Mouse (Mus musculus) right cerebral cortex, postnatal 14 days (tissue): ENCODE results near the gene Shf.
A peak's percentile ranks its signal among the peaks of the same experiment; 100 is the strongest.
"Not testable (repeated sequence)": the region's sequence is repeated elsewhere in the genome, so short reads cannot be mapped to it uniquely, and the experiment has no call there.

Source experiments
- DNase-seq: peaks from one replicate; pipeline ENCODE4 v3.0.0; 2022

The Shf gene

GRCm38 (mm10) chr2:122347257-122347656 lies 21.7 kb downstream of the Shf start:
- DNase-seq: no peak

- DNase-seq: not testable (repeated sequence)
Measured at GRCm38 (mm10) chr2:122346164-122346563, 22.8 kb downstream of the Shf start.

- DNase-seq: no peak
Measured at GRCm38 (mm10) chr2:122345106-122345893, 23.7 kb downstream of the Shf start.

- DNase-seq: no peak
Measured at GRCm38 (mm10) chr2:122337291-122337690, 31.7 kb downstream of the Shf start.

DNA sequence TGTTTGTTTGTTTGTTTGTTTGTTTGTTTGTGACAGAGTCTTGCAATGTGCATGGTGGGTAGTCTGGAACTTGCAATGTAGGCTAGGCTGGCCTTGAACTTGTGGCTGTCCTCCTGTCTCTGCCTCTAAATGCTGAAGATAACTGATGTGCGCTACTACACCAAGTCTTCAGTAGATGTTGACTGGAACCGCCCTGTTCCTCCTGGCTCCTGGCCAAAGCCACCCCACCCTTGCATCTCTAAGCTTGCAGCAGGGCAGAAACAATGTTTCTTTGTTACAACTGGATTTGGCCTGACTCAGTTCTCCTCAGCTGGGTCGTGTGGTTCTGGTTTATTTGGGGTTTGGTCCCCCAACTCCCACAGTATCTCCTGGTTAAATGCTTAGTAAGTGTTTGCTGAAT lies 34.8 kb downstream of the Shf start:
- DNase-seq: no peak

DNA sequence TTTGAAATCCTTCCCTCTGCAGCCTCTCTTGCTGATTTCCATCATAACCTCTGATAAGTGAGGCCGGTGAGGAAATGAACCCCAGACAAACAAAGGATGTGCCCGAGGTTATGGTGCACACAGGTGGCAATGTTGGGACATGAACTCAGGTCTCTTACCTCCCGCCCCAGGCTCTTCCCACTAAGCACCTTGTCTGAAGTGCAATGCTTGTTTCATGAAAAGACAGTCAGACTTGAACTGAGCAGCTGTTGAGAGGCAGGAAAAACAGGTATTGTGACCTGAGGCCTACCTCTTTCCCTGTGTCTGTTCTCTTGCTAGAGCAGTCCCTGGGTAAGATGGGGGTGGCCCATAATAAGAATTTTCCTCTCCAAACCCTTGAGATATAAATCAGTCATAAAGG lies 36.7 kb downstream of the Shf start:
- DNase-seq: no peak

DNA sequence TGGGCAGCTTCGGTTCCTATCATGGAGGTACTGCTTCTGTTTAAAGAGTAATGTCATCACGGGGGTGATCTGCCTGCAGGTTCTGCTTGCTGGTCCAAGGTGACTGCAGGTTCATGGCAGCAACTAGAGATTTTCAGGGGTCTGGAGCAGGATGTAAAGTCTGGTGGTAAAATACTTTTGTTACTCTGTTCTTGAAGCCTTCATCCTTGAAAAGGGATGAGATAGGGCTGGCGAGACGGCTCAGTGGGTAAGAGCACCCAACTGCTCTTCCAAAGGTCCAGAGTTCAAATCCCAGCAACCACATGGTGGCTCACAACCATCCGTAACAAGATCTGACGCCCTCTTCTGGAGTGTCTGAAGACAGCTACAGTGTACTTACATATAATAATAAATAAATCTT lies 38.6 kb downstream of the Shf start:
- DNase-seq: not testable (repeated sequence)

DNA sequence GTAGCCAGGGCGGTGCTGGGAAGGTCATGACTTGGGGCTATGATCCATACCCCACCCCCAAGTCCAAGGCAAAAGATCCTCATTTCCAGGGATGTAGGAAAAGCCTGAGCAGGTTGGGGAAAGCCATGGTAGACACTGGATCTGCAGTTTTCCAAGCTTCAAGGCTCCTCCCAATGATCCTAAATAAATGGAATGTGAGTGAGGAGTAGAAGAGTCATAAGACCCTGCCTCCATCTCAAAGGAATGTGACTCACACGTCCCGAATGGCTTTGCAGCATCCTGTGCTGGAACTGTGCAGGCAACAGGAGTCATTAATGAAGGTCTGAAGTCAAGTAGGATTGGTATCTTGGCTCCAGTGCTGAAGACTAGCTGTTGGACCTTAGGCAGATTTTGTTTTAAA lies 41.0 kb downstream of the Shf start:
- no peak for DNase-seq

DNA sequence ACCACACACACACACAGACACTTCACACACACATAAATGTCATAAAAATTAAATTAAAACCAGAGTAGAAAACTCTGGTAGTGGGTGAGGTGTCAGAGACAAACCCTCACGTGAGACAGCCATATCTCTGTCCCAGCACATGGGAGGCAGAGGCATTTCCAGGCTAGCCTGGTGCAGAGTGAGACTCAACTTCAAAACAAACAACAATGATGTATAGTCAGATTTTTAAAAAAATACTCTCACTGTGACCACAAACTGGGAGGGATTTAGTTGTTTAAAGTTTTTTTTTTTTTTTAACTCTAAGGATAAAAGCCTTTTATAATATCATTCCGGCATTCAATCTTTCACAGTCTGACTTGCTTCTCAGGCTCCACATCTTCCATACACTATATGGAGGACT lies 43.6 kb downstream of the Shf start:
- no peak for DNase-seq

GRCm38 (mm10) chr2:122324586-122324985 lies 44.4 kb downstream of the Shf start:
- no peak for DNase-seq

- no peak for DNase-seq
Measured at GRCm38 (mm10) chr2:122323960-122324359, 45.0 kb downstream of the Shf start.

GRCm38 (mm10) chr2:122317384-122317783 lies 51.6 kb downstream of the Shf start:
- DNase-seq: no peak

- no peak for DNase-seq
Measured at GRCm38 (mm10) chr2:122315372-122315771, 53.6 kb downstream of the Shf start, which contains the start of gene Duox1. TSS of gene Duox1 (plus strand) at chr2:122315672.

- no peak for DNase-seq
Measured at GRCm38 (mm10) chr2:122313536-122313935, 55.4 kb downstream of the Shf start, which contains the start of gene Duoxa1. TSS of gene Duoxa1 (minus strand) at chr2:122313730.

- peak; percentile 77 for DNase-seq
Measured at GRCm38 (mm10) chr2:122312722-122313417, 56.1 kb downstream of the Shf start.

- DNase-seq: no peak
Measured at GRCm38 (mm10) chr2:122311561-122311960, 57.4 kb downstream of the Shf start.

DNA sequence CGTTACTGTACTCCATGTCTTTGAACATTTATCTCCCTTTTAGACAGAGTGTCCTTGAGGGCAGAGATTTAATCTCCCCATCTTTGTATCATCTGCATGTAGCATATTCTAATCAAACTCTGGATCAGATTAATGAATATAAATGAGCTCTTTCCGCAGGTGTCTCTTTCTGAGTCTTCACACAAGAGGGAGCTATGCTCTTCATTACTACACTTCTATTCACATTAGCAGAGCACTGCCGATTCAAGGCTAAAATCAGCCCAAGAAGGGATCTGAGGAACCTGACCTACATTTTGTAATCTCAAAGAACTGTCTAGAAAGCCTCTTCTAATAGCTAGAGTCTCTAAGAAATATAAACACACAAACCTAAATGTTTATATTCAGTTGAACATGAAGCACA lies 59.3 kb downstream of the Shf start:
- DNase-seq: no peak

GRCm38 (mm10) chr2:122306184-122306583 lies 62.8 kb downstream of the Shf start:
- DNase-seq: no peak

DNA sequence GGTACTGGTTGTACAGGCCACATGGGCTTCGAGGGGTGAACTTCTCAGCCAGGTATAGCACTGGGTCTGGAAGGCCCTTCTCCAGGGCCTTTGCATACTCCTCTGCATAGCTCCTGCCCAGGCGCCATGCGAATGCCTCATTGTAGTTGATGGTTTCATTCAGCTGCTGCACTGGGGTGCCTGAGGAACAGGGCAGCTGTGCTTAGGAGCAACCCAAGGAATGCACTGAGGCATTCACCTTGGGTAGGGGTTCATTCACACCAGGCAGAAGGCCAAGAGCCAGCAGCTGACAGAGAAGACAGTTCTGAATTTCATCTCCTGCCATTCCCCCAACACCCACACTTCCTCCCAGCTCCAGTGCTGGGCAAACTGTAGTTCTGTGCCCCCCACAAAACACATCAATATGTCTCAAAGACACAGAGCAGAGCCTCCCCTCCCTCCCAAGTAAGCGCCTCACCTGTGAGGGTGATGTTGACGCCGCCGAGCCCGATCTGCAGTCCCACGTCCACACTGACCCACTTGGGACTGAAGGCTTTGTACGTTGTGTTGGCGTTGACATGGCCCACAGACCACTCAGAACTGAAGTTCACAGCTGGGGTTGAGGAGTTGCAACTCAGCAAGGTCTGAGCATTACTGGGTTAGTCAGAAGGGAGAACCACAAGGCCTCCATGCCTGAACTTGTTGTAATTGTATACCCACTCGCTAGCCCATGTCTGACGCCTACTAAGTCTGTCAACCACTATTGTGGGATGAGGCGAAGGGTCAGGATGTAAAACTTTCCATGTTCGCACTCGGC lies 63.7 kb downstream of the Shf start:
- DNase-seq: no peak

GRCm38 (mm10) chr2:122304544-122304943 lies 64.4 kb downstream of the Shf start:
- no peak for DNase-seq

- DNase-seq: peak; percentile 65
Measured at GRCm38 (mm10) chr2:122302574-122303241, 66.3 kb downstream of the Shf start.

- no peak for DNase-seq
Measured at GRCm38 (mm10) chr2:122301921-122302573, 66.9 kb downstream of the Shf start.
